Mouse (Mus musculus): ENCODE results near the gene Olfr170.

- TF ChIP-seq CHD2 (IDR thresholded peaks at IDR 0.05; ENCODE audit: low read depth, low read length) (no peak), ZNF384 (IDR thresholded peaks at IDR 0.05; ENCODE audit: low read depth, low read length) (no peak)
These were observed 18.1 kb upstream of the Olfr170 start, which contains the start of gene Olfr171 for GRCm38 (mm10) chr16:19629816-19630215.
